Mouse (Mus musculus) brain, embryonic 14.5 days (tissue): Measurements from ENCODE around the gene Ap4b1.

Source experiments
- CTCF ChIP-seq: fragments of 200-500 bp; IDR thresholded peaks from 2 replicates; pipeline ENCODE4 v1.5.1; 2012; ENCODE audit warnings: inconsistent platforms, mild to moderate bottlenecking, moderate library complexity, borderline replicate concordance; ENCODE audit not compliant: insufficient read depth, insufficient read length; ENCODE audit errors: extremely low read depth
- POLR2A ChIP-seq: fragments of 200-500 bp; IDR thresholded peaks from 2 replicates; pipeline ENCODE4 v1.6.1; 2012; ENCODE audit warnings: mild to moderate bottlenecking, inconsistent platforms, borderline replicate concordance; ENCODE audit not compliant: poor library complexity, insufficient read depth, insufficient read length, severe bottlenecking; ENCODE audit errors: extremely low read depth

DNA sequence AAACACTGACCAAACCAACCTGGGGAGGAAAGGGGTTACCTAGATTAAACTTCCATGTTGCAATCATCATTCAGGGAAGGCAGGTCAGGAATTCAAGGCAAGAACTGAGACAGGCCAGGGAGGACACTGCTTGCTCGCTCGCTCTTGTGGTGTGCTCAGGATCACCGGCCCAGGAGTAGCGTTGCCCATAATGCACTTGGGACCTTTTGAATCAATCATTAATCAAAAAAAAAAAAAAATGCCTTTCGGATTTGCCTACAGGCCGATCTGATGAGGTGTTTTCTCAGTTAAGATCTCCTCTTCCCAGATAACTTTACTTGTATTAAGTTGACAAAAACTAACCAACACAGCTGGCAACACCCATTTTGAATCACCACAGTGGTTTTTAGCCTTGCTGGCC lies 54.9 kb downstream of the Ap4b1 start:
- TF ChIP-seq POLR2A, result no peak
- no peak for TF ChIP-seq CTCF
